Mouse (Mus musculus) embryo, embryonic 10.5 days (tissue): ENCODE data around the gene Midn.

ENCODE experiments used
- DNase-seq: peaks from one replicate; pipeline ENCODE4 v3.0.0-alpha.2; 2015; ENCODE audit warnings: low spot score

Gene Midn

GRCm38 (mm10) chr10:80171760-80172526, 23.9 kb downstream of the Midn start:
- DNase-seq, result no peak

GRCm38 (mm10) chr10:80172527-80173292, 24.6 kb downstream of the Midn start, which contains the start of gene 1600002K03Rik:
Gene 1600002K03Rik (plus strand): TSS chr10:80172944.
- peak; percentile 95 for DNase-seq

- no peak for DNase-seq
These were observed 25.3 kb downstream of the Midn start for GRCm38 (mm10) chr10:80173358-80173757.

- no peak for DNase-seq
These were observed 26.0 kb downstream of the Midn start for GRCm38 (mm10) chr10:80173955-80174640.

- peak; percentile 78 for DNase-seq
These were observed 26.6 kb downstream of the Midn start for GRCm38 (mm10) chr10:80174705-80175104.

- peak; percentile 77 for DNase-seq
These were observed 27.6 kb downstream of the Midn start for GRCm38 (mm10) chr10:80175536-80176269.

- no peak for DNase-seq
These were observed 28.3 kb downstream of the Midn start for GRCm38 (mm10) chr10:80176270-80176834.

GRCm38 (mm10) chr10:80177441-80178279, 29.6 kb downstream of the Midn start:
- DNase-seq, result no peak

GRCm38 (mm10) chr10:80179068-80180051, 31.3 kb downstream of the Midn start, which contains the start of gene Efna2:
Gene Efna2 (plus strand): TSS chr10:80179482.
- DNase-seq, result peak; percentile 86

GRCm38 (mm10) chr10:80180288-80180687, 32.2 kb downstream of the Midn start:
- DNase-seq, result no peak

GRCm38 (mm10) chr10:80180823-80181222, 32.8 kb downstream of the Midn start:
- no peak for DNase-seq

GRCm38 (mm10) chr10:80182547-80182946, 34.5 kb downstream of the Midn start:
- DNase-seq, result no peak

GRCm38 (mm10) chr10:80186649-80187048, 38.6 kb downstream of the Midn start:
- DNase-seq, result no peak

GRCm38 (mm10) chr10:80187739-80188138, 39.7 kb downstream of the Midn start:
- no peak for DNase-seq

- DNase-seq, result no peak
These were observed 40.5 kb downstream of the Midn start for GRCm38 (mm10) chr10:80188453-80189024.

- peak; percentile 45 for DNase-seq
These were observed 41.9 kb downstream of the Midn start for GRCm38 (mm10) chr10:80189999-80190398.

- DNase-seq, result peak; percentile 74
These were observed 42.5 kb downstream of the Midn start for GRCm38 (mm10) chr10:80190491-80191051.

- no peak for DNase-seq
These were observed 45.9 kb downstream of the Midn start for GRCm38 (mm10) chr10:80193976-80194375.

GRCm38 (mm10) chr10:80194441-80194840, 46.4 kb downstream of the Midn start:
- no peak for DNase-seq
